Mouse (Mus musculus) forebrain, postnatal 0 days (tissue): ENCODE data around the gene Msh5. TPM values are rescaled to one million over a fixed set of nuclear protein-coding genes. Genes with fewer than 3 reads are reported as not detected.
"Not testable (repeated sequence)": the region's sequence is repeated elsewhere in the genome, so short reads cannot be mapped to it uniquely, and the experiment has no call there.

Experiments
- ATAC-seq: fragments of 200-750 bp; cut with Nextera tagmentation; 2 replicates; pipeline ENCODE4 v1.8.0; 2017; ENCODE audit warnings: mild to moderate bottlenecking, moderate library complexity
- DNase-seq: peaks from one replicate; pipeline ENCODE4 v3.0.0-alpha.2; 2015
- H3K27ac ChIP-seq: fragments of 300-500 bp; sonication (generic); 2 replicates; pipeline ENCODE4 v1.5.1; 2014; ENCODE audit warnings: low read depth, mild to moderate bottlenecking, antibody characterized with exemption, low read length, moderate library complexity, mixed read lengths
- H3K27me3 ChIP-seq: fragments of 300-500 bp; sonication (generic); 2 replicates; pipeline ENCODE4 v1.6.1; 2014; ENCODE audit warnings: mild to moderate bottlenecking, low read length, mixed read lengths; ENCODE audit not compliant: insufficient read depth
- H3K36me3 ChIP-seq: fragments of 300-500 bp; sonication (generic); 2 replicates; pipeline ENCODE4 v1.6.1; 2014; ENCODE audit warnings: mild to moderate bottlenecking, moderate library complexity; ENCODE audit not compliant: insufficient read depth
- H3K4me1 ChIP-seq: fragments of 300-500 bp; sonication (generic); 2 replicates; pipeline ENCODE4 v1.6.1; 2014; ENCODE audit warnings: antibody characterized with exemption; ENCODE audit not compliant: insufficient read depth
- H3K4me2 ChIP-seq: fragments of 300-500 bp; sonication (generic); 2 replicates; pipeline ENCODE4 v1.6.1; 2014; ENCODE audit warnings: low read depth, mild to moderate bottlenecking, moderate library complexity
- H3K4me3 ChIP-seq: fragments of 300-500 bp; sonication (generic); 2 replicates; pipeline ENCODE4 v1.5.1; 2014; ENCODE audit warnings: low read depth, low read length, mixed read lengths
- H3K9ac ChIP-seq: fragments of 300-500 bp; sonication (generic); 2 replicates; pipeline ENCODE4 v1.6.1; 2014; ENCODE audit warnings: mild to moderate bottlenecking
- H3K9me3 ChIP-seq: fragments of 300-500 bp; sonication (generic); 2 replicates; pipeline ENCODE4 v1.6.1; 2016; ENCODE audit warnings: low read length
- CTCF ChIP-seq: sonication (generic); IDR thresholded peaks from 2 replicates; pipeline ENCODE4 v1.5.1; 2016; ENCODE audit warnings: antibody characterized with exemption, control low read depth, low read depth
- WGBS: fragments of 180-500 bp; shearing (Covaris S2); extraction: QIAGEN DNeasy Blood & Tissue Kit; methylation state at CpG from one replicate; pipeline ENCODE4 v1.1.7; 2014; 5-methylcytosine and 5-hydroxymethylcytosine counted together
- polyA plus RNA-seq: library from polyadenylated mRNA; unstranded; fragments of >200 nt; fragmentation: Nextera tagmentation; extraction: Ambion mirVana; gene quantifications from 2 replicates; pipeline ENCODE4 v1.2.1, GENCODE M21; 2015
- total RNA-seq: library from RNA; depleted of rRNA; stranded (reverse); fragments of >200 nt; gene quantifications from 2 replicates; pipeline ENCODE4 v1.2.3, GENCODE M21; 2014

Gene Msh5
- total and polyA plus RNA-seq, 2 experiments from 2014 or later, result 1.1 to 1.3 TPM

- ATAC-seq (no peak), DNase-seq (no peak)
- Histone ChIP-seq H3K9ac (no peak overlapping the region), H3K27me3 (no peaks in the 10 kb centered on the region), H3K27ac (no peak overlapping the region), H3K4me1 (peaks cover 10% of the 10 kb centered on the region), H3K4me2 (no peak overlapping the region), H3K36me3 (no peaks in the 10 kb centered on the region), H3K9me3 (no peaks in the 10 kb centered on the region), H3K4me3 (no peak overlapping the region)
- WGBS, result 97% methylated on average over 15 of the region's 15 CpGs
- TF ChIP-seq CTCF, result no peak
These were observed 47.8 kb downstream of the Msh5 start for GRCm38 (mm10) chr17:34998526-34999430.

GRCm38 (mm10) chr17:34997142-34997483 lies 49.4 kb downstream of the Msh5 start:
- no peak overlapping the region for H3K4me3 ChIP-seq
- 82% methylated on average over 5 of the region's 5 CpGs for WGBS
- ATAC-seq, result no peak

GRCm38 (mm10) chr17:34996411-34997141 lies 50.0 kb downstream of the Msh5 start:
- 90% methylated on average over 12 of the region's 14 CpGs for WGBS
- no peak for ATAC-seq
- H3K36me3 ChIP-seq, result no peaks in the 10 kb centered on the region
- H3K27me3 ChIP-seq, result no peaks in the 10 kb centered on the region
- no peaks in the 10 kb centered on the region for H3K4me1 ChIP-seq
- no peak for DNase-seq
- H3K4me2 ChIP-seq, result no peak overlapping the region
- H3K4me3 ChIP-seq, result no peak overlapping the region
- H3K27ac ChIP-seq, result no peak overlapping the region
- no peak overlapping the region for H3K9ac ChIP-seq
- no peaks in the 10 kb centered on the region for H3K9me3 ChIP-seq
- no peak for TF ChIP-seq CTCF

More at GRCm38 (mm10) chr17:34997142-34997483, 49.4 kb downstream of the Msh5 start:
- Histone ChIP-seq H3K9ac (no peak overlapping the region), H3K36me3 (no peaks in the 10 kb centered on the region), H3K9me3 (no peaks in the 10 kb centered on the region), H3K4me2 (no peak overlapping the region), H3K27me3 (no peaks in the 10 kb centered on the region), H3K4me1 (no peaks in the 10 kb centered on the region; the same call in 1 of the 2 replicates), H3K27ac (no peak overlapping the region)
- TF ChIP-seq CTCF, result no peak
- DNase-seq, result no peak

GRCm38 (mm10) chr17:34995927-34996326 lies 50.6 kb downstream of the Msh5 start:
- DNase-seq, H3K36me3 ChIP-seq, H3K4me3 ChIP-seq, H3K27ac ChIP-seq, H3K9me3 ChIP-seq, H3K4me2 ChIP-seq, H3K4me1 ChIP-seq, H3K9ac ChIP-seq, ATAC-seq, H3K27me3 ChIP-seq: not testable (repeated sequence)
- 100% methylated on average over 4 of the region's 4 CpGs for WGBS

- WGBS, result 90% methylated on average over 4 of the region's 4 CpGs
- H3K27ac ChIP-seq, H3K9ac ChIP-seq, ATAC-seq, DNase-seq, H3K36me3 ChIP-seq, H3K4me1 ChIP-seq, H3K4me3 ChIP-seq, H3K4me2 ChIP-seq, H3K9me3 ChIP-seq, H3K27me3 ChIP-seq: not testable (repeated sequence)
These were observed 51.4 kb downstream of the Msh5 start for GRCm38 (mm10) chr17:34995192-34995591.

- no peak for TF ChIP-seq CTCF
- Histone ChIP-seq H3K4me3 (no peak overlapping the region), H3K27ac (no peak overlapping the region), H3K36me3 (peaks cover 4% of the 10 kb centered on the region; the same call in 1 of the 2 replicates), H3K27me3 (no peaks in the 10 kb centered on the region), H3K9ac (no peak overlapping the region), H3K9me3 (no peaks in the 10 kb centered on the region), H3K4me1 (no peaks in the 10 kb centered on the region), H3K4me2 (no peak overlapping the region)
- ATAC-seq, result no peak
- no peak for DNase-seq
These were observed 51.8 kb downstream of the Msh5 start for GRCm38 (mm10) chr17:34994751-34995150.

GRCm38 (mm10) chr17:34984218-34984617 lies 62.3 kb downstream of the Msh5 start:
- Histone ChIP-seq H3K36me3 (peaks cover 16% of the 10 kb centered on the region), H3K9me3 (no peaks in the 10 kb centered on the region), H3K4me2 (no peak overlapping the region), H3K9ac (no peak overlapping the region), H3K4me3 (no peak overlapping the region), H3K27me3 (no peaks in the 10 kb centered on the region), H3K27ac (no peak overlapping the region), H3K4me1 (peaks cover 6% of the 10 kb centered on the region)
- 74% methylated on average over 2 of the region's 2 CpGs for WGBS
- DNase-seq (peak; percentile 17), ATAC-seq (no peak)
- TF ChIP-seq CTCF, result peak; percentile 71
